Mouse (Mus musculus) urinary bladder, adult 18-20 months (tissue): ENCODE measurements at regions not wholly inside any gene's neighbourhood (a gene's known extent, or its start where the extent isn't known, plus 50 kb on each side); places are given as distances from the start of the nearest gene placed in this dataset.

ENCODE experiments used
- DNase-seq, 2 experiments: peaks; one replicate each; pipeline ENCODE4 v3.0.0; 2022; ENCODE audit warnings: low spot score in 2 of 2, mixed read lengths in 2 of 2

GRCm38 (mm10) chr1:5220668-5221408 is 413.1 kb downstream of the Gm37988 start:
- DNase-seq, result no peak

DNA sequence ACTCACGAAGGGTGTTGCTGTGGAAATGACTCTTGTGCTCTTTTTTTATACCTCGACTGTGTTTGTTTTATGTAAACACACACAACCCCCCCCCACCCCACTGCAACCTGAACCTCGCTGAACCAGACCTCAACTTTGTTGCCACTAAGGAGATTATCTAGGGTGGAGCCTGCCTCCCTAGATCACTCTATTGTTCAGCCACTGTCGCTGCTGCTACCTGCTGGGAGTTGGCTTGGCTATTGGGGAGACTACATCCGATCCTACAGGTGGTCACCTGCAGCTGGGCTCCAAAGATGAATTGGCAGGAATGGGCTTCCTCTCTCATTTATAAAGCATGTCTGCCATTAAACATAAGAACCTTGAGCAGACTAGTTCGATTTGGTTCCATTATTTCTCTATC is 420.2 kb downstream of the Gm37988 start:
- DNase-seq, result peak in 1 of 2 experiments; percentile 7

GRCm38 (mm10) chr1:5231218-5231617 is 423.5 kb downstream of the Gm37988 start:
- no peak for DNase-seq

DNA sequence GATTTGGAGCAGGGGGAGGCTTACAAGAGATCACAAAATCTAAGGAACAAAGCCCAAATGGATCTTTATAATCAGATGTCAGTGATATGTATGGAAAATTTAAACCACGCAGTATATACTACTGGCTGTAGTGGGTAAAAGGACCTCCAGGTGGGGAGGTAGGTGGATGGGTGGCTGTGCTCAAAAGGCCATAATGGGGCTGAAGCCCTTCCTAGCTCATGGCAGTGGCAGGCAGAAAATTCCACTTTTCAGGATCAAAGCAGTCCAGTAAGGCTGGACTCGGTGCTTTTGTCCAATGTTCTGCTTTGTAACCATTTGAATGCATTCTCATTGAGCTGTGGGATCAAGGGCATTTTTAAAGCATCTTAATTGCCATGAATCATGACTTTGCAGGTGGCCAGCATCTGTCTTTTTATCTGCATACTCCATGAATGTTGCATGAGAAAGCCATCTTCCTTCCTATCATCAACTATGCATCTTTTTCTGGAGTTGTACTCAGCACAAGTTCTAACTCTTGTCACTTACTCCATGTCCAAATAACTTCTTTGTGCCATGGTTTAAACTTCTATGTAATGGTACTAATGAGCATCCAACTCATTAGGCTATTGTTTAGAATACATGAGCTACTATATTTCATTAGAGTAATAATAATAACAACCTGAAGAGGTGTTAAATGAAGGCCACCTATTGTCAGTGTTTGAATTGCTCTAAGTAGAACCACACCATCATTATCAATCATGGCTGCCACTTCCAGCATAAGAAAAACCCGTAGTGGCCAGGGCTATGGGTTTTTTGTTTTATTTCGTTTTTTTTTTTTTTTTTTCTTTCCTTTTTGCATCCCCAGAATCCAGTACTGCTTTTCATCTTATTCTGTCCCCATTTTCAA is 424.5 kb downstream of the Gm37988 start:
- DNase-seq, result no peak

DNA sequence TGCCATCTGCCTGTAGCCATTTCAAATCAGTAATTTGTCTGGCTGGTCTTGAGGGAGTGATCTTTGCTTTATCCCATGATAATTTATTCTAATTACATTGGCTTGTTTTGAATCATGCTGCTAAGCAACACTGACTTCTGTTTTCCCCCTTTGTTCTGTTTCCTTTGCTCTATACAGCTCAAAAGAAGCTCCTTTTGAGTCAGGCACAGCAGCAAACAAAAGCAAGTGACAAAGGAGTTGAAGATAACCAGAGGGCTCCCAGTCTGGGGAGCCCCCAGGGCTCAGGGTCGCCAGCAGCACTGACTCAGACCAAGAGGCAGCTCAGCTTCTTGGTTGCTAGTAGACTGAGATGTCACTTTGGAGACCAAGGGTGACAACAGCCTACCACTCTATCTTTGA is 425.2 kb downstream of the Gm37988 start:
- DNase-seq, result no peak

GRCm38 (mm10) chr1:5243186-5243585 is 435.5 kb downstream of the Gm37988 start:
- no peak for DNase-seq

- peak; percentile 5 to 13 for DNase-seq
Measured at GRCm38 (mm10) chr1:5260874-5261273, 453.2 kb downstream of the Gm37988 start.

- DNase-seq, result peak in 1 of 2 experiments; percentile 6
Measured at GRCm38 (mm10) chr1:5261297-5261696, 453.6 kb downstream of the Gm37988 start.

- DNase-seq, result no peak
Measured at GRCm38 (mm10) chr1:5273938-5274337, 466.2 kb downstream of the Gm37988 start.

DNA sequence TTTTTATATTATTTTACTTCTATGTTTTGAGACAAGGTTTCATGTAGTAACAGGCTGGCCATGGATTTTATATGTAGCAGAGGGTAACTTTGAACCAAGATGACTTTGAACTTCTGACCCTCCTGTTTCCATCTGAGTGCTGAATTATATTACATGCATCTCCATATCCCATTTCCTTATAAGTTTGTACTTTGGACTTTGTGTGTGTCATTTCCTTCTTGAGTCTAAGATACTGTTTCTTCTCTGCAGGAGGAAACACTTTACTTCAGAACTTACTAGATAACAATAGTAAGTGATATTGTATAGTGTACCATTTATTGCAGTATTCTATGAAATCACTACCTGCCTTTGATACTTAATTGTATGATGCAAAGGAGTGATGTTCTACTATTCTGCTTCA is 486.9 kb downstream of the Gm37988 start:
- DNase-seq, result no peak

DNA sequence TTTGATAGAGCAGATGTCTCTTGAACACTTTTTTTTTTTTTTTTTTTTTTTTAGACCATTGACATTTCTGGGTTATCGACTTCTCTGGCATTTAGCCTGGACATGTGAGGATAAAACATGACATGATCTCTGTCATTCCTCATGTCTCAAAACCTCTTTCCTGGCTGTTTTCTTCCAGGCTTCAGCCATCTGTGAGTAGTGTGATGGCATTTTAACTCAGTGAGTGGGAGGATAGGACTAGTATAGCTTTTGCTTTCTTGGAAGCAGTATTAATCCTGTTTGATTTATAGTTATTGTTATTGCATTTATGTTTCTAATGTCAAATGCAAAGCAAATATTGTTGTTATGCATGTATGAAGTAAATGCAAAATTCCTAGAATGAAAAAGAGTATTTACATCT is 489.9 kb downstream of the Gm37988 start:
- DNase-seq, result no peak

GRCm38 (mm10) chr1:5311656-5312055 is 504.0 kb downstream of the Gm37988 start:
- no peak for DNase-seq

- DNase-seq, result no peak
Measured at GRCm38 (mm10) chr1:5315839-5316238, 508.1 kb downstream of the Gm37988 start.

DNA sequence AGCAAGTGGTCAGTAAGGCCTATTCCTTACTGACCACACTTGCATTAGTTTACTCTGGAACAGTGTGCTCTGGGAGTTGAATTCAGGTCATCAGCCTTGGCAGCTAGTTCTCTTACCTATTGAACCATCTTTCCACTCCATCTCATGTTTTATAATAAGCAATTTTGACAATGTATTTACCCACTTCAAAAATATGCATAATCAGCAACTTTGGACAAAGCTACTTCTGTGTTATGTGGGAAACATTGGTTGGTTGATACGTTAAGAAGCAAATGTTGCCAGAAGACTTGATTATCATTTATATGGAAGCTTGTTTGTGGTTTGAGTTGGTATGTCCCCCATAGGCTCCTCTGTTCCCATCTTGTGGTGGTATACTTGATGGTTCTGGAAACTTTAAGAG is 509.4 kb downstream of the Gm37988 start:
- DNase-seq, result no peak

DNA sequence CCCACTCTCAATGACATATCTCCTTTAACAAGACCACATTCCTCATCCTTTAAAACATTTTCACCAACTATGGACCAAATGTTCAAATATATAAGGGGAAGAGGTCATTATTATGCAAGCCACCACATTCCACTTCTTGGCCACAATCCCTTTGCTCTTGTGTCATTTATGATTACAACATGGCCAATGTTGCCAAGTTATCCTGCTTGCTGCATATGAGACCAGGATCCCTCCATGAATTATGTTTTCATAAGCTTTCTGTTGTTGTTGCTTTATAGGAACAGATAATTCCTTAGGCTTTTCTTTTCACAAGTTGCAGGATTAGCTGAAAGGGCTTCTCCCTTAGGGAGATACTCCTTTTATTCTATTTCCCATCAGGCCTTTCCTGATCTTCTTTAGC is 518.6 kb downstream of the Gm37988 start:
- no peak for DNase-seq
